Comparison of ENCODE assay signal across 30 mouse cellular contexts in the genomic region with DNA sequence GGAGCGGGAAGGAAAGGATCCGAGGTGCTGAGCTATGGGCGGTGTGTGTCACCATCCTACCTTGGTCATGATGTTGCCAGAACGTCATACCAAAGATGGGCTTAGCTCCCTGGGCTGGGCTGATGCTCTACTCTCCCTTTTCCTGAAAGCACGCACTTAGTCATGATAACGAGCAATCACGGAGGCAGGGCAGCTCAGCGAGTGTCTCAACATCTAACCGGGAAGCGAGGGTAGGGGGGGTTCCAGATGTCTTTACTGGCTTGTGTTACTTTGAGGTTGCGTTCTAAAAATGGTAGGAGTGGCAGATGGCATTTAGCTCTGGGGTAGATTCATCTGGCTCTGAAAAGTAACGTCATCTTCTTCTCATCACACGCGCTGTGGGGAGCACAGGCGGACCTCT. TPM values are rescaled to one million over a fixed set of nuclear protein-coding genes. Genes with fewer than 3 reads are reported as not detected.
DNase-seq lines count a peak whose midpoint lies in the region; TF ChIP-seq lines count a peak whose summit lies in the region.
"Had no signal": no experiment of that assay in that cellular context is flagged by ENCODE, and none has a peak within 500 bp of the region (broad histone marks: within the 10 kb centered on the region; RNA-seq: fewer than 3 reads in every experiment).

No protein-coding gene starts in this region.

- H3K4me3 ChIP-seq in kidney, adult 2 months (ENCODE audit: insufficient read depth, low read depth, low read length), result no peak overlapping the region
- H3K4me3 ChIP-seq: embryonic facial prominence, embryonic 15.5 days; forebrain, embryonic 12.5 days; gastrocnemius, adult 2 months; hindbrain, embryonic 12.5 days; intestine, embryonic 15.5 days; liver, embryonic 15.5 days had no signal

- H3K4me1 ChIP-seq in kidney, adult 2 months (ENCODE audit: control insufficient read depth, insufficient read depth, low read length), result peaks cover 56% of the 10 kb centered on the region

- no peak for TF ChIP-seq CTCF in kidney, adult 2 months (conservative IDR thresholded peaks at IDR 0.05; ENCODE audit: insufficient read depth, insufficient read length, low read depth, low read length)

- H3K27me3 ChIP-seq in kidney, adult 2 months (replicated peaks; ENCODE audit: control insufficient read depth, insufficient read depth, low read length), result no peaks in the 10 kb centered on the region
- H3K27me3 ChIP-seq: embryonic facial prominence, embryonic 15.5 days; forebrain, embryonic 12.5 days; hindbrain, embryonic 12.5 days; intestine, embryonic 15.5 days; liver, embryonic 15.5 days had no signal

- DNase-seq in left cerebral cortex, adult 18-20 months (ENCODE audit: low spot score in 2 of 2), result peak; percentile 9 to 24
- DNase-seq in left cerebral cortex, adult 11 months (ENCODE audit: low spot score), result no peak
- peak; percentile 34 to 35 for DNase-seq in right cerebral cortex, adult 2 months (ENCODE audit: low spot score in 2 of 2)
- DNase-seq in right cerebral cortex, postnatal 14 days, result no peak
- peak; percentile 16 for DNase-seq in right cerebral cortex, postnatal 25 days
- DNase-seq in thymus, postnatal 36 days, result no peak
- no peak for DNase-seq in kidney, adult 2 months
- DNase-seq: adrenal gland, postnatal 25 days; cerebellum, adult 2 months; cerebellum, postnatal 14 days; forebrain, postnatal 0 days; gastrocnemius, adult 2 months; gastrocnemius, postnatal 36 days; heart, adult 18-20 months; heart, postnatal 36 days; kidney, adult 8-10 months; kidney, postnatal 4 days; lung, embryonic 14.5 days; lung, postnatal 14 days; midbrain, embryonic 14.5 days; thymus, adult 18-20 months; thymus, postnatal 4 days had no signal

- H3K36me3 ChIP-seq in kidney, adult 2 months (ENCODE audit: control insufficient read depth, insufficient read depth, low read length), result no peaks in the 10 kb centered on the region
- H3K36me3 ChIP-seq: embryonic facial prominence, embryonic 15.5 days; forebrain, embryonic 12.5 days; hindbrain, embryonic 12.5 days; intestine, embryonic 15.5 days; liver, embryonic 15.5 days had no signal

- no peak overlapping the region for H3K27ac ChIP-seq in kidney, adult 2 months (ENCODE audit: insufficient read depth, low read depth, low read length)
- H3K27ac ChIP-seq: embryonic facial prominence, embryonic 15.5 days; forebrain, embryonic 12.5 days; gastrocnemius, adult 2 months; hindbrain, embryonic 12.5 days; hindbrain, postnatal 0 days; intestine, embryonic 15.5 days; kidney, postnatal 0 days; liver, embryonic 15.5 days had no signal

- WGBS in kidney, adult 2 months, result 95% methylated on average over 15 of the region's 15 CpGs

- no peak for TF ChIP-seq POLR2A in kidney, adult 2 months (IDR thresholded peaks at IDR 0.05; ENCODE audit: low read depth, low read length)

RNA-seq across cellular contexts. Expression of a gene that starts 18.5 kb away (rescaled TPM):
- 10 to 100 TPM; 54.7 to 57.8 TPM for total RNA-seq in left cerebral cortex, adult 18-20 months (2021)
- polyA plus RNA-seq in kidney, adult 2 months (2012; rRNA removed), result 143 and 159 TPM in 2 replicates
- total RNA-seq: monocyte, adult 5-6 weeks had no signal

Comparison
In these comparisons a context has a peak if more than half of its experiments do, and no peak if none do; other contexts are left out.
1. DNase-seq: peak in left cerebral cortex, adult 18-20 months (2 of 2), right cerebral cortex, adult 2 months (2 of 2) and right cerebral cortex, postnatal 25 days (single experiment); none in left cerebral cortex, adult 11 months (single experiment), right cerebral cortex, postnatal 14 days (single experiment), thymus, postnatal 36 days (0 of 2) and kidney, adult 2 months (single experiment).